Mouse (Mus musculus) ES-Bruce4 (cell line): ENCODE results near the gene Fhl1.

Source experiments
- CTCF ChIP-seq: IDR thresholded peaks from one replicate; pipeline ENCODE4 v1.8.1; 2011; ENCODE audit warnings: low read depth, low read length
- POLR2A ChIP-seq: IDR thresholded peaks from one replicate; pipeline ENCODE4 v1.8.1; 2011; ENCODE audit warnings: low read length; ENCODE audit not compliant: insufficient read depth

GRCm38 (mm10) chrX:56741428-56741827 is 9.8 kb downstream of the Fhl1 start:
- no peak for TF ChIP-seq POLR2A
- no peak for TF ChIP-seq CTCF
